Mouse (Mus musculus): ENCODE measurements around the gene Mfsd1.

The Mfsd1 gene

GRCm38 (mm10) chr3:67643135-67643534 lies 60.6 kb downstream of the Mfsd1 start:
- no peak for DNase-seq

- no peak for DNase-seq
Measured at GRCm38 (mm10) chr3:67645640-67646466, 63.3 kb downstream of the Mfsd1 start.

All from cerebellum, adult 18-20 months (tissue).